Mouse (Mus musculus) kidney, adult 2 months (tissue): ENCODE results near the gene Dock4.

Experiments used
- CTCF ChIP-seq: fragments of 200-500 bp; conservative IDR thresholded peaks from 2 replicates; pipeline ENCODE4 v1.5.1; 2011; ENCODE audit warnings: low read depth, mild to moderate bottlenecking, control low read depth, low read length, moderate library complexity, mixed read lengths; ENCODE audit not compliant: insufficient read depth, insufficient read length
- POLR2A ChIP-seq: fragments of 200-500 bp; IDR thresholded peaks from one replicate; pipeline ENCODE4 v1.6.1; 2011; ENCODE audit warnings: low read depth, low read length, control low read depth

DNA sequence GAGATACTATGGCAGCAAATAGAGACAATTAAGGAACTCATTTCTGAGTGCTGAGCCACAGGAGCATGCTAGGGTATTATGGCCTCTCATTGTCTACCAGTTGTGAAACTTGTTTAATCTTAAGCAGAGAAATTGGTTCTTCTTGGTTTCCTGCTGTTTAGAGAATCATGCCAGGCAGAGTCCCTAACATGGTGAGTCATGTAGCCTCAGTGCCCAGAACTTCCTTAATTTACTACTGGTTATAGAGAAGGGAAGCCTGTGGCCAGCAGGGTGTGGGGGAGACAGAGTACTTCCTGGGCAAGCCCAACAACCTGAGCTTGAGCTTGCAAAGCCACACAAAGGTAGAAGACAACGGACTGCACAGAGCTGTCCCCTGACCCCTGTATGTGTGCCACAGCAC is 180.8 kb downstream of the Dock4 start:
- TF ChIP-seq POLR2A (no peak), CTCF (no peak)
